In the genomic region with DNA sequence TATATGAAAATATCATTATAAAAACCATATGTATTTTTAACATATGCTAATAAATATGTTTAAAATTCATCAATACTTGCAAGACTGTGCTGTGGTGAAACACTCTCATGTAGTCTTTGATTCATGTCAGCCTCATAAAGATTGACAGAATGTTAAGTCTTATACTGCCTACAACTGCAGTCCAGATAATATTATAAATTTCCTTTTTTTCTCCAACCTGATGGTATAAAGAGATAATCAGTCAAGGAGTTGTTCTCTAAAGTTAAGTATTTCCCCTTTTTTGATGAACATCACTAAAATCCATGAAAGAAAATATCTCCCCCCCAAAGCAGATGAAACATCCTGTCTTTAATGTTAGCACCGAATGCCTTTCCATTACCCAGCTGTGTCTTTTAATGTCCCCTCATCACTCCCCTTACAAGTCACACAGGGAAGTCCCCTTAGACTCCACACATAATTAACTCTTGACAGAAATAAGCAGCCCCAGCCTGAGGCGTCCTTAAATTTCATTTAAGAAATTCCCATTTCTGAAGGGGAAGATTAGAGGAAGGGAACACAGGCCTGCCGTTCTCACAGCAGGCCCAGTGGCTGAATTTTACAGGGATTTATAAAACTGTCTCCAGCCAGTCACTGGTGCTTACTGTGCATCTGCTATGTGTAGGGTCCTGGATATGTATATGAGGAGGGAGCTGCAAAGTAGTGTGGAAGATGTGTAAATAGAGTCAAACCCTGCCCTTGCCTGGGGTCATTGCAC, we compare ENCODE assay signal across 14 mouse cellular contexts.
DNase-seq lines count a peak whose midpoint lies in the region; ATAC-seq lines count a peak whose summit lies in the region.
"Had no signal": no experiment of that assay in that cellular context is flagged by ENCODE, and none has a peak within 500 bp of the region (broad histone marks: within the 10 kb centered on the region; RNA-seq: fewer than 3 reads in every experiment).

No protein-coding gene starts in this region.

- no peak overlapping the region for H3K4me2 ChIP-seq in heart, embryonic 11.5 days
- no peak overlapping the region for H3K4me2 ChIP-seq in midbrain, embryonic 11.5 days
- no peak overlapping the region for H3K4me2 ChIP-seq in intestine, embryonic 15.5 days (replicated peaks)

- no peak overlapping the region for H3K4me3 ChIP-seq in heart, embryonic 11.5 days (ENCODE audit: low read depth, low read length)
- no peak overlapping the region for H3K4me3 ChIP-seq in midbrain, embryonic 11.5 days (ENCODE audit: low read depth, low read length)
- no peak overlapping the region for H3K4me3 ChIP-seq in intestine, embryonic 15.5 days (replicated peaks)
- H3K4me3 ChIP-seq: erythroblast, embryonic 14.5 days had no signal

- H3K27me3 ChIP-seq in heart, embryonic 11.5 days (ENCODE audit: control insufficient read depth, insufficient read depth, low read length): no peaks in the 10 kb centered on the region
- no peaks in the 10 kb centered on the region for H3K27me3 ChIP-seq in midbrain, embryonic 11.5 days (ENCODE audit: control insufficient read depth, insufficient read depth, low read length)
- H3K27me3 ChIP-seq in intestine, embryonic 15.5 days (replicated peaks): no peaks in the 10 kb centered on the region

- 51% methylated on average over 3 of the region's 3 CpGs for WGBS in heart, embryonic 11.5 days (ENCODE audit: insufficient replicate concordance)
- 10% methylated on average over 3 of the region's 3 CpGs for WGBS in midbrain, embryonic 11.5 days
- 53% methylated on average over 3 of the region's 3 CpGs for WGBS in intestine, embryonic 15.5 days

- no peak overlapping the region for H3K9ac ChIP-seq in heart, embryonic 11.5 days (ENCODE audit: low read depth, low read length)
- no peak overlapping the region for H3K9ac ChIP-seq in midbrain, embryonic 11.5 days (ENCODE audit: low read length)
- no peak overlapping the region for H3K9ac ChIP-seq in intestine, embryonic 15.5 days

- no peaks in the 10 kb centered on the region for H3K36me3 ChIP-seq in heart, embryonic 11.5 days (ENCODE audit: control insufficient read depth, insufficient read depth, low read length)
- no peaks in the 10 kb centered on the region for H3K36me3 ChIP-seq in midbrain, embryonic 11.5 days (ENCODE audit: control insufficient read depth, insufficient read depth, low read length)
- no peaks in the 10 kb centered on the region for H3K36me3 ChIP-seq in intestine, embryonic 15.5 days

- no peaks in the 10 kb centered on the region for H3K9me3 ChIP-seq in heart, embryonic 11.5 days (replicated peaks; ENCODE audit: control insufficient read depth, low read length)
- H3K9me3 ChIP-seq in midbrain, embryonic 11.5 days (ENCODE audit: control insufficient read depth, low read length): no peaks in the 10 kb centered on the region
- H3K9me3 ChIP-seq in intestine, embryonic 15.5 days: no peaks in the 10 kb centered on the region

- no peak overlapping the region for H3K27ac ChIP-seq in heart, embryonic 11.5 days (ENCODE audit: low read depth, low read length)
- H3K27ac ChIP-seq in midbrain, embryonic 11.5 days (ENCODE audit: low read depth, low read length): no peak overlapping the region; the same call in 1 of the 2 replicates
- H3K27ac ChIP-seq in intestine, embryonic 15.5 days: no peak overlapping the region
- H3K27ac ChIP-seq: macrophage had no signal

- no peaks in the 10 kb centered on the region; the same call in 1 of the 2 replicates for H3K4me1 ChIP-seq in heart, embryonic 11.5 days (ENCODE audit: control insufficient read depth, insufficient read depth, low read length)
- peaks cover 4% of the 10 kb centered on the region for H3K4me1 ChIP-seq in midbrain, embryonic 11.5 days (ENCODE audit: control insufficient read depth, insufficient read depth, low read length)
- H3K4me1 ChIP-seq in intestine, embryonic 15.5 days (replicated peaks): no peaks in the 10 kb centered on the region

- no peak for ATAC-seq in heart, embryonic 11.5 days (replicated peaks; ENCODE audit: insufficient number of reproducible peaks, low FRiP score, low TSS enrichment)
- peak; percentile 18 for ATAC-seq in CD4-positive, CD25-positive, alpha-beta regulatory T cell, adult 4 months
- peak; percentile 70 for ATAC-seq in midbrain, embryonic 11.5 days (ENCODE audit: low FRiP score)
- ATAC-seq in intestine, embryonic 15.5 days: no peak

- peak; percentile 51 for DNase-seq in heart, adult 11 months
- DNase-seq in embryo, embryonic 11 days: peak; percentile 27
- DNase-seq in midbrain, embryonic 11.5 days (ENCODE audit: low spot score, missing footprints): no peak
- no peak for DNase-seq in adrenal gland, adult 18-20 months (ENCODE audit: low spot score in 2 of 2)
- no peak for DNase-seq in thymus, postnatal 4 days
- DNase-seq: adrenal gland, postnatal 10 days; gastrocnemius, postnatal 10 days; kidney, adult 2 months; layer of hippocampus, postnatal 36 days had no signal

Comparison
In these comparisons a context has a peak if more than half of its experiments do, and no peak if none do; other contexts are left out.
1. DNase-seq: peak in heart, adult 11 months (single experiment) and embryo, embryonic 11 days (single experiment); none in midbrain, embryonic 11.5 days (single experiment), adrenal gland, adult 18-20 months (0 of 2) and thymus, postnatal 4 days (single experiment).
2. ATAC-seq: peak in CD4-positive, CD25-positive, alpha-beta regulatory T cell, adult 4 months (single experiment) and midbrain, embryonic 11.5 days (single experiment); none in heart, embryonic 11.5 days (single experiment) and intestine, embryonic 15.5 days (single experiment).